Mouse (Mus musculus) testis, adult 2 months (tissue): ENCODE measurements at regions not wholly inside any gene's neighbourhood (a gene's known extent, or its start where the extent isn't known, plus 50 kb on each side); places are given as distances from the start of the nearest gene placed in this dataset.

Source experiments
- CTCF ChIP-seq: fragments of 200-500 bp; IDR thresholded peaks from 2 replicates; pipeline ENCODE4 v1.5.1; 2012; ENCODE audit warnings: low read depth, mild to moderate bottlenecking, inconsistent platforms, low read length, moderate library complexity; ENCODE audit not compliant: control insufficient read depth, insufficient read depth, insufficient replicate concordance
- POLR2A ChIP-seq: fragments of 200-500 bp; IDR thresholded peaks from 2 replicates; pipeline ENCODE4 v1.6.1; 2012; ENCODE audit warnings: low read depth, mild to moderate bottlenecking, inconsistent platforms, low read length, moderate library complexity; ENCODE audit not compliant: control insufficient read depth

- TF ChIP-seq CTCF (no peak), POLR2A (no peak)
Observed at GRCm38 (mm10) chr15:67977210-67977609, 1476.5 kb upstream of the Lrrc6 start.
